Mouse (Mus musculus) lung, postnatal 0 days (tissue): Measurements from ENCODE around the gene Gm49630. TPM values are rescaled to one million over a fixed set of nuclear protein-coding genes. Genes with fewer than 3 reads are reported as not detected.
"Not testable (repeated sequence)": the region's sequence is repeated elsewhere in the genome, so short reads cannot be mapped to it uniquely, and the experiment has no call there.

Source experiments
- ATAC-seq: fragments of 200-750 bp; cut with Nextera tagmentation; 2 replicates; pipeline ENCODE4 v1.8.0; 2017; ENCODE audit warnings: moderate library complexity
- DNase-seq: peaks from one replicate; pipeline ENCODE4 v3.0.0-alpha.2; 2016; ENCODE audit warnings: low spot score
- H3K27ac ChIP-seq: fragments of 300-500 bp; sonication (generic); 2 replicates; pipeline ENCODE4 v1.5.1; 2014; ENCODE audit warnings: antibody characterized with exemption, mild to moderate bottlenecking, low read length, mixed read lengths
- H3K27me3 ChIP-seq: fragments of 300-500 bp; sonication (generic); replicated peaks from 2 replicates; pipeline ENCODE4 v1.6.1; 2014; ENCODE audit warnings: low read length, mixed read lengths; ENCODE audit not compliant: insufficient read depth
- H3K36me3 ChIP-seq: fragments of 300-500 bp; sonication (generic); 2 replicates; pipeline ENCODE4 v1.6.1; 2014; ENCODE audit warnings: low read length, mixed read lengths; ENCODE audit not compliant: insufficient read depth
- H3K4me1 ChIP-seq: fragments of 300-500 bp; sonication (generic); 2 replicates; pipeline ENCODE4 v1.6.1; 2014; ENCODE audit warnings: antibody characterized with exemption, low read depth, low read length, mixed read lengths; ENCODE audit not compliant: insufficient read depth
- H3K4me2 ChIP-seq: fragments of 300-500 bp; sonication (generic); replicated peaks from 2 replicates; pipeline ENCODE4 v1.6.1; 2014; ENCODE audit warnings: low read depth, mild to moderate bottlenecking, low read length, moderate library complexity, mixed read lengths
- H3K4me3 ChIP-seq: fragments of 300-500 bp; sonication (generic); 2 replicates; pipeline ENCODE4 v1.5.1; 2014; ENCODE audit warnings: low read depth, low read length
- H3K9ac ChIP-seq: fragments of 300-500 bp; sonication (generic); replicated peaks from 2 replicates; pipeline ENCODE4 v1.6.1; 2014; ENCODE audit warnings: low read depth, mild to moderate bottlenecking
- H3K9me3 ChIP-seq: fragments of 300-500 bp; sonication (generic); 2 replicates; pipeline ENCODE4 v1.6.1; 2016; ENCODE audit warnings: low read length, mixed read lengths
- WGBS: fragments of 180-500 bp; shearing (Covaris S2); extraction: QIAGEN DNeasy Blood & Tissue Kit; methylation state at CpG from one replicate; pipeline ENCODE4 v1.1.7; 2014; 5-methylcytosine and 5-hydroxymethylcytosine counted together
- polyA plus RNA-seq: library from polyadenylated mRNA; unstranded; fragments of >200 nt; fragmentation: Nextera tagmentation; extraction: Ambion mirVana; gene quantifications from 2 replicates; pipeline ENCODE4 v1.2.1, GENCODE M21; 2015

The Gm49630 gene
- polyA plus RNA-seq, 1 experiment from 2014 or later, result not detected

- H3K36me3 ChIP-seq, H3K9me3 ChIP-seq, ATAC-seq, H3K27me3 ChIP-seq, H3K4me2 ChIP-seq, DNase-seq, H3K4me1 ChIP-seq, H3K4me3 ChIP-seq, H3K27ac ChIP-seq, H3K9ac ChIP-seq: not testable (repeated sequence)
- 86% methylated on average over 1 of the region's 3 CpGs for WGBS
Measured at GRCm38 (mm10) chr17:7376951-7377700, 5.3 kb upstream of the Gm49630 start.

- not testable (repeated sequence) for H3K9me3 ChIP-seq, H3K27me3 ChIP-seq, ATAC-seq, H3K4me2 ChIP-seq, H3K36me3 ChIP-seq, H3K9ac ChIP-seq, H3K27ac ChIP-seq, H3K4me3 ChIP-seq, H3K4me1 ChIP-seq, DNase-seq
- 45% methylated on average over 4 of the region's 6 CpGs for WGBS
Measured at GRCm38 (mm10) chr17:7369401-7369800, 2.4 kb downstream of the Gm49630 start.

- 28% methylated on average over 3 of the region's 7 CpGs for WGBS
- H3K27ac ChIP-seq, H3K9me3 ChIP-seq, H3K4me3 ChIP-seq, DNase-seq, H3K36me3 ChIP-seq, ATAC-seq, H3K4me1 ChIP-seq, H3K27me3 ChIP-seq, H3K9ac ChIP-seq, H3K4me2 ChIP-seq: not testable (repeated sequence)
Measured at GRCm38 (mm10) chr17:7366676-7367374, 5.0 kb downstream of the Gm49630 start.

DNA sequence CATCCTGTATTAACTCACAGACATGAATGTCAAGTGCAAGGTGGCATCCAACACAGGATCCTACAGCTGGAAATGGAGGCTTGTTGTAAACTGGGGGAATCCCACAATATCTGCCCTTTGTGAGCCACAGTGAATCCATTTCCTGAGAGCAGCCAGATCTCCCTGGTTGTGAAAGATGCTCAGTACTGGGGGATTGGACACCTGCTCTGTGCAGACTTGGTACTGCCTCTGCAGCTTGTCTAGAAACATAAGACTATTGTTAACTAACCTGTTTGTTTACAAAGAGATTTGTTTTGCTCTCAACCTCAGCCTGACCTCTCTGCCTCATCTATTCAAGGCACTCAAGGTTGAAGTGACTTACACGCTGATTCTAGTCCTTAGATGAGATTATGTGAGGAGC lies 5.5 kb downstream of the Gm49630 start:
- H3K27me3 ChIP-seq, ATAC-seq, H3K4me3 ChIP-seq, H3K36me3 ChIP-seq, H3K4me1 ChIP-seq, H3K4me2 ChIP-seq, H3K9ac ChIP-seq, DNase-seq, H3K9me3 ChIP-seq, H3K27ac ChIP-seq: not testable (repeated sequence)
- WGBS, result no CpG with 5 or more reads among the region's 1 CpGs

GRCm38 (mm10) chr17:7365615-7366014 lies 6.2 kb downstream of the Gm49630 start:
- not testable (repeated sequence) for ATAC-seq, H3K9ac ChIP-seq
- no CpG with 5 or more reads among the region's 3 CpGs for WGBS

DNA sequence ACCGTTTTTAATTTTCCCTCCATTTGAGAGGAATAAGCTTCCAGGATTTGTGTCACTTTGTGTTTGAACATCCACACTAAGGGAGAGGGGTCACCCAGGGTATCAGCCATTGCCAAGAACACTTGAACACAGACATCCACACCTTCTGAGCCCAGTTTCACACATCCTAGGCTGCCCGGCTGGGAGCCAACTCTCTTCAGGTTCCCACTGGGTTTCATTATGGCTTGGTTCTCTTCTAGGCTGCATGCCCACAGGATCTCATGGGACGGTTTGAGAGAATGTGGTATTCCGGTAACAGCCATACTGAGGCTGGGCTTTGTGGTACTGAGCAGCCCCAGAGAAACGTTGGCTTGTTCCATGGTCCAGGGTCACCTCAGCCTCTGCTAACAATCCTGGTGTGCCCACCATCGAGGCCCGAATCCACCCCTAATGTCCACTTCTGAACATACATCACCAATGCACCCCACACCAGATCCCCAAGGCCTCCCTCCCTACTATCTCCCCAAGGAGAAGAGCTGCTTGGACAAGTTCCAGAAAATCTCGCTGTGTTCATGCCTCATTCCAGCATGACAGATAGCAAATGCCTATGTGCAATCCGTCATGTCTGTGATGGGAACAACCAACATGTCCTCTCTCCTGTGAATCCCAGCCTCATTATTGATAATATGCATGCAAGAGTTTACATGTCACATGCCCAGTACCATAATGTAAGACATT lies 10.9 kb downstream of the Gm49630 start:
- H3K36me3 ChIP-seq, H3K4me2 ChIP-seq, H3K4me1 ChIP-seq, ATAC-seq, H3K27ac ChIP-seq, H3K9me3 ChIP-seq, H3K9ac ChIP-seq, H3K27me3 ChIP-seq, H3K4me3 ChIP-seq, DNase-seq: not testable (repeated sequence)
- 80% methylated on average over 9 of the region's 9 CpGs for WGBS

More at GRCm38 (mm10) chr17:7365615-7366014, 6.2 kb downstream of the Gm49630 start:
- not testable (repeated sequence) for H3K27me3 ChIP-seq, DNase-seq, H3K9me3 ChIP-seq, H3K27ac ChIP-seq, H3K4me2 ChIP-seq, H3K36me3 ChIP-seq, H3K4me1 ChIP-seq, H3K4me3 ChIP-seq

GRCm38 (mm10) chr17:7359806-7360205 lies 12.0 kb downstream of the Gm49630 start:
- not testable (repeated sequence) for DNase-seq, H3K27me3 ChIP-seq, H3K4me1 ChIP-seq, ATAC-seq, H3K4me3 ChIP-seq, H3K36me3 ChIP-seq, H3K9me3 ChIP-seq, H3K27ac ChIP-seq, H3K4me2 ChIP-seq, H3K9ac ChIP-seq
- 64% methylated on average over 4 of the region's 4 CpGs for WGBS

DNA sequence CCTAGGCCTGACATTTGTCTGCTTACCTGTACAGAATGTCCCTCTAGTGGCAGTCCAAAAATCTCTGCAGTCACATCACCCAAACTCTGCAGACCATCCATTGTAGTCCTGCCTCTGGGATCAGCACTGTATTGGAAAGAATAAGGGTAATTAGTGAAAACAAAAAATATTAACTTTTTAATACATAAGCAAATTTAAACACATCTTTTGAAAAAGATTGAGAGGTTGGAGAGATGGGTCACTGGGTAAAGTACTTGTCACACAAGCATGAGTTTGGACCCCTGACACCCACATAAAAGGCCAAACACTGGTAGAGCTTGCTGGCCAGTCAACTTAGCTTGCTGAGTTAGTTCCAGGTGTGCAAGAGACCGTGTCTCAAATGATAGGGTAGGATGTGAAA lies 19.2 kb downstream of the Gm49630 start, which contains the start of gene Ttll2:
TSS of gene Ttll2 (minus strand) at position 101 of the 400 bp plus-strand sequence.
- not testable (repeated sequence) for H3K27ac ChIP-seq, H3K36me3 ChIP-seq, H3K4me1 ChIP-seq, H3K4me2 ChIP-seq, DNase-seq, H3K4me3 ChIP-seq, H3K9ac ChIP-seq, H3K9me3 ChIP-seq, ATAC-seq, H3K27me3 ChIP-seq
- WGBS, result 100% methylated on average over 1 of the region's 1 CpGs

DNA sequence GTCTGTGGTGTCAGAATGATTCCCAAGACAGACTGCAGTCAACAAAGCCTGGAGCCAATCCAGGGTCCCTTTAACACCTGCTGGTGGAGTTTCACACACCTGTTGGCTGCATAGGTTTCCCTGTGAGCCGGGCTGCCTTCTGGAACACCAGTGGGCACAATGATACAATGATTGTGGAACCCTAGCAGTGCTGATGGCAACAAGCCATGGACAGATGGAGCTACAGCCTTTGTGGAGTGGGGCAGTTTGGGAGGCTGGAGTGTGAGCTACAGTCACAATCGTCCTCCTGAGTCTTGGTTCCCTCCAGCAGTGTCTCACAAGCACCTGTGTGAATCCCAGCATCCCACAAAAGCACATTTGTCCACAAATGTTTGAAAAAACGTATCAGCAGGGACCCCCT lies 23.0 kb downstream of the Gm49630 start:
- not testable (repeated sequence) for ATAC-seq, H3K9ac ChIP-seq, H3K4me2 ChIP-seq, DNase-seq, H3K9me3 ChIP-seq, H3K36me3 ChIP-seq, H3K4me1 ChIP-seq, H3K27me3 ChIP-seq, H3K4me3 ChIP-seq, H3K27ac ChIP-seq
- 58% methylated on average over 2 of the region's 3 CpGs for WGBS
